Mouse (Mus musculus) hematopoietic stem cell, adult 5-6 weeks (primary cell): ENCODE results near the gene Cog7. TPM values are rescaled to one million over a fixed set of nuclear protein-coding genes. Genes with fewer than 3 reads are reported as not detected.

ENCODE experiments used
- ATAC-seq, 2 experiments: fragments of 125-278 bp in 1 of 2; replicated peaks in 1 of 2; 2 replicates each; pipeline ENCODE4 v1.8.0; 2016 to 2017; ENCODE audit warnings: inconsistent platforms in 2 of 2, mild to moderate bottlenecking in 2 of 2, moderate number of reproducible peaks in 2 of 2, low read depth in 1 of 2, moderate TSS enrichment in 1 of 2; ENCODE audit not compliant: low FRiP score in 2 of 2, poor library complexity in 2 of 2, severe bottlenecking in 2 of 2, insufficient read depth in 1 of 2, low TSS enrichment in 1 of 2
- total RNA-seq: library from RNA; stranded (forward); fragments of 172-1452, 232-1000 nt; gene quantifications from 2 replicates; pipeline ENCODE4 v1.2.3, GENCODE M21; 2017

The Cog7 gene
- total RNA-seq, 1 experiment from 2014 or later = 12.8 TPM

GRCm38 (mm10) chr7:121848537-121849168, 132.9 kb downstream of the Cog7 start:
- ATAC-seq = no peak

- no peak for ATAC-seq
Measured at GRCm38 (mm10) chr7:121845964-121846363, 135.5 kb downstream of the Cog7 start.

GRCm38 (mm10) chr7:121842234-121842633, 139.3 kb downstream of the Cog7 start:
- ATAC-seq = no peak

- ATAC-seq = no peak
Measured at GRCm38 (mm10) chr7:121840810-121841209, 140.7 kb downstream of the Cog7 start.

- ATAC-seq = no peak
Measured at GRCm38 (mm10) chr7:121836827-121837226, 144.7 kb downstream of the Cog7 start.

GRCm38 (mm10) chr7:121835392-121835791, 146.1 kb downstream of the Cog7 start:
- ATAC-seq = no peak

Other genes starting within 250 kb of the Cog7 start
- gene Scnn1g, start 247.2 kb downstream of the Cog7 start, total RNA-seq = not detected in 2 replicates
- gene Scnn1b, start 116.7 kb downstream of the Cog7 start, total RNA-seq = not detected in 2 replicates
- 11.3 and 14.0 TPM in 2 replicates for gene Gga2, start 39.5 kb upstream of the Cog7 start, total RNA-seq
- gene Ubfd1, start 85.5 kb upstream of the Cog7 start, total RNA-seq = 33.9 and 39.3 TPM in 2 replicates
- gene Ears2, start 85.6 kb upstream of the Cog7 start, total RNA-seq = 5.7 and 7.1 TPM in 2 replicates
- 74.9 and 110 TPM in 2 replicates for gene Ndufab1, start 120.2 kb upstream of the Cog7 start, total RNA-seq
- gene Palb2, start 151.3 kb upstream of the Cog7 start, total RNA-seq = 14.0 and 27.4 TPM in 2 replicates
- gene Dctn5, start 151.3 kb upstream of the Cog7 start, total RNA-seq = 73.5 and 98.7 TPM in 2 replicates
- gene Plk1, start 177.7 kb upstream of the Cog7 start, total RNA-seq = 26.5 and 43.2 TPM in 2 replicates
- not detected in 2 replicates for gene Ern2, start 204.5 kb upstream of the Cog7 start, total RNA-seq
- 0.88 TPM in 1 of 2 replicates, not detected in the other for gene Chp2, start 237.8 kb upstream of the Cog7 start, total RNA-seq